Mouse (Mus musculus) limb, embryonic 12.5 days (tissue): Measurements from ENCODE around the gene Tgm2. TPM values are rescaled to one million over a fixed set of nuclear protein-coding genes. Genes with fewer than 3 reads are reported as not detected.

Experiments used
- ATAC-seq: fragments of 200-750 bp; cut with Nextera tagmentation; 2 replicates; pipeline ENCODE4 v1.8.0; 2017; ENCODE audit warnings: low read depth, moderate TSS enrichment; ENCODE audit not compliant: insufficient number of reproducible peaks, insufficient read depth, low FRiP score, low TSS enrichment
- H3K27ac ChIP-seq: fragments of 300-500 bp; sonication (generic); 2 replicates; pipeline ENCODE4 v1.5.1; 2016; ENCODE audit warnings: mild to moderate bottlenecking, moderate library complexity
- H3K27me3 ChIP-seq: fragments of 300-500 bp; sonication (generic); 2 replicates; pipeline ENCODE4 v1.6.1; 2016; ENCODE audit warnings: mild to moderate bottlenecking, moderate library complexity
- H3K36me3 ChIP-seq: fragments of 300-500 bp; sonication (generic); 2 replicates; pipeline ENCODE4 v1.6.1; 2016; ENCODE audit warnings: mild to moderate bottlenecking, moderate library complexity
- H3K4me1 ChIP-seq: fragments of 300-500 bp; sonication (generic); replicated peaks from 2 replicates; pipeline ENCODE4 v1.6.1; 2016
- H3K4me2 ChIP-seq: fragments of 300-500 bp; sonication (generic); 2 replicates; pipeline ENCODE4 v1.6.1; 2016; ENCODE audit warnings: mild to moderate bottlenecking, moderate library complexity
- H3K4me3 ChIP-seq: fragments of 300-500 bp; sonication (generic); replicated peaks from 2 replicates; pipeline ENCODE4 v1.5.1; 2016; ENCODE audit warnings: mild to moderate bottlenecking
- H3K9ac ChIP-seq: fragments of 300-500 bp; sonication (generic); replicated peaks from 2 replicates; pipeline ENCODE4 v1.6.1; 2016; ENCODE audit warnings: mild to moderate bottlenecking, moderate library complexity
- H3K9me3 ChIP-seq: fragments of 300-500 bp; sonication (generic); 2 replicates; pipeline ENCODE4 v1.6.1; 2016; ENCODE audit warnings: mild to moderate bottlenecking, moderate library complexity
- WGBS: fragments of 180-500 bp; shearing (Covaris S2); methylation state at CpG from one replicate; pipeline ENCODE4 v1.1.7; 2016; 5-methylcytosine and 5-hydroxymethylcytosine counted together
- polyA plus RNA-seq: library from polyadenylated mRNA; unstranded; fragments of >200 nt; fragmentation: Nextera tagmentation; extraction: Ambion mirVana; gene quantifications from 2 replicates; pipeline ENCODE4 v1.2.1, GENCODE M21; 2016

Tgm2 gene
- polyA plus RNA-seq, 1 experiment from 2014 or later: 2.6 TPM

- ATAC-seq: no peak
- WGBS: 41% methylated on average over 9 of the region's 9 CpGs
- no peak overlapping the region for H3K4me3 ChIP-seq
- H3K4me1 ChIP-seq: peaks cover 26% of the 10 kb centered on the region
- H3K27me3 ChIP-seq: no peaks in the 10 kb centered on the region
- H3K36me3 ChIP-seq: no peaks in the 10 kb centered on the region
- H3K9ac ChIP-seq: no peak overlapping the region
- H3K4me2 ChIP-seq: no peak overlapping the region
- H3K9me3 ChIP-seq: no peaks in the 10 kb centered on the region
- no peak overlapping the region for H3K27ac ChIP-seq
Observed at GRCm38 (mm10) chr2:158113591-158114257, 32.5 kb downstream of the Tgm2 start.

- ATAC-seq: no peak
- WGBS: 44% methylated on average over 8 of the region's 8 CpGs
Observed at GRCm38 (mm10) chr2:158109516-158109915, 36.7 kb downstream of the Tgm2 start.

DNA sequence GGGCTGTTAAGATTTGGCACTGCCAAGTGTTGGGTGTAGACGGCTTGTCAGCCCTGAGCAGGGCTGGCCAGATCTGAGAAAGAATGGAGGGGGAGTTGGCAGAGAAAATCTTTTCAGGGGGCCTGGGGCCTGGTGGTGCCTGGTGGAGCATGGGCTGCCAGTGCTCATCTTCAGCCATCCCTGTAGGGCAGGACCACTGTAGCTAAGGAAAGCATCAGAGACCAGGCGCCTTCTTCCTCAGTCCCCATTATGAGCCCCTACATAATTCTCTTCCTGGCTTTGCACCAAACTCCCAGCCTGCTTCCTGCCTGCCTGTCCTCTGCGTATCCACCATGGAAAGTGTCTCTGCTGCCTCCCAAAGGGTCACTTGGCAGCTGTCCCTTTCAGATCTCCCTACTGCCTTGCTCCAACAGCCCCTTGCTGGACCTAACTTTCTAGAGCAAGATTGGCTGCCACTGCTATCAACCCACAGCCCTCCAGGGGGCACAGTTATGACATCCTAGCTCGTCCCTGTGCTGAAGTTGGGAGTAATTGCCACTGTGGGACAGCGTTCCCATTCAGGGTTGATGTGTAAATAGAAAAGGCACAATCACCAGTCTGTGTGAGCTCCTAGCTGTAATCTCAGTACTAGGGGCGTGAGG is 39.2 kb downstream of the Tgm2 start:
- H3K9ac ChIP-seq: no peak overlapping the region
- 35% methylated on average over 6 of the region's 6 CpGs for whole genome bisulfite sequencing
- H3K4me2 ChIP-seq: no peak overlapping the region
- H3K36me3 ChIP-seq: no peaks in the 10 kb centered on the region
- H3K27ac ChIP-seq: no peak overlapping the region
- no peak overlapping the region for H3K4me3 ChIP-seq
- peaks cover 18% of the 10 kb centered on the region for H3K4me1 ChIP-seq
- H3K27me3 ChIP-seq: no peaks in the 10 kb centered on the region
- H3K9me3 ChIP-seq: no peaks in the 10 kb centered on the region
- ATAC-seq: no peak

More at GRCm38 (mm10) chr2:158109516-158109915, 36.7 kb downstream of the Tgm2 start:
- no peak overlapping the region for H3K4me3 ChIP-seq
- H3K9me3 ChIP-seq: no peaks in the 10 kb centered on the region
- H3K4me2 ChIP-seq: no peak overlapping the region
- H3K27ac ChIP-seq: peak overlapping the region; percentile 57
- peaks cover 26% of the 10 kb centered on the region for H3K4me1 ChIP-seq
- no peaks in the 10 kb centered on the region for H3K27me3 ChIP-seq
- H3K9ac ChIP-seq: no peak overlapping the region
- H3K36me3 ChIP-seq: no peaks in the 10 kb centered on the region

DNA sequence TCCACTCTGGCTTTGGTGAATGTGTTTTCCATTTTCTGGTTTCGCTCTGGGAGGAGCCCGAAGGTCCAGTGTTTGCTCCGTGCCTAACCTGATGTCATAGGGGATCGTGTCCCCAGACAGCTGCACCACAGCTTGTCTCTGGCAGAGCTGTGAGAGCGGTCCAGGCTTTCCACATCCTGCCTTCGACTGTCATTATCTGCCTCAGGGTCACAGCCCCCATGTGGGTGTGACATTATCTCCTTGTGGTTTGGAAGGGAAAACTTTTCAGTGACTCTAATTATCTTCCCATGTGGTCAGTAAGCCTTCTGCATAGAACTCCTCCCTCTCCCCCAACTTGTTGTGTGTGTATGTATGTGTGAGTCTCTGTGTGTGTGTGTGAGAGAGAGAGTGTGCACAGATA is 40.6 kb downstream of the Tgm2 start:
- Histone ChIP-seq H3K36me3 (no peaks in the 10 kb centered on the region), H3K4me2 (no peak overlapping the region), H3K4me3 (no peak overlapping the region), H3K27ac (no peak overlapping the region), H3K4me1 (peaks cover 18% of the 10 kb centered on the region), H3K9me3 (no peaks in the 10 kb centered on the region), H3K9ac (no peak overlapping the region), H3K27me3 (no peaks in the 10 kb centered on the region)
- 82% methylated on average over 6 of the region's 6 CpGs for WGBS
- ATAC-seq: no peak

DNA sequence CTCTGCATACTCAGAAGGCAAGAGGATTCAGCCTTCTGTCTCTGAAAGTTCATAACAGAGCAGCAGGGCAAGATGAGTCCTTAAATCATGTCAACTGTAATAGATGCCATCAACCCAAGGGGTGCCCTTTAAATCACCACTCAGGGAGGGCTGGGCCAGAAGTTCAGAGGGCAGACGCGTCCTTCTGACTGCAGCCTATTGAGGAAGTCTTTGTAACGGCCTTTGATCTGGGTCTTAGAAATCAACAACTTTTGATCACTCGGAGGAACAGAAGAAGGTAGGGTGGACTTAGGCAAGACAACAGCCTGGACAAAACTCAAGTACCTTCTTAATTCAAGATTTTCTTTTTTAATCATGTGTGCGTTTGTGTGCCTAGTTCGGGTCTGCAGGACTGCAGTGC is 41.3 kb downstream of the Tgm2 start:
- Histone ChIP-seq H3K4me3 (no peak overlapping the region), H3K4me2 (no peak overlapping the region), H3K9ac (no peak overlapping the region), H3K27ac (no peak overlapping the region), H3K4me1 (peaks cover 18% of the 10 kb centered on the region), H3K36me3 (no peaks in the 10 kb centered on the region), H3K9me3 (no peaks in the 10 kb centered on the region), H3K27me3 (no peaks in the 10 kb centered on the region)
- WGBS: 58% methylated on average over 6 of the region's 6 CpGs
- ATAC-seq: no peak

DNA sequence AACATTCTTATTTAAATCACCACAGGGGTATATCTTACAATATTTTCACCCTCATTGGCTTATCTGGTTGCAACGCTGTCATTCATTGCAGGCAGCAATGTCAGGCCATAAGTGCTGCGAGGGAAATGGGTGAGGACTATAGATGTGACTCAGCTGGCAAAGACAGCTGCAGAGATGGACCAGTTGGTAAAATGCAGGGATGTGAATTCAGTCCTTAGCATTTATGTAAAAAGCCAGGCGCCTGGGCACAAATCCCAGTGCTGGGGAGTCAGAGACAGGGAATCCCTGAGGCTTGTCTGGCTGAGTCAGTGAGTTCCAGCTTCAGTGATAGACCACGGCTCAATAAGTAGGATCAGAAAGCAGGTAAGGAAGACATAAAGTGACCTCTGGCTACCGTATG is 44.5 kb downstream of the Tgm2 start:
- no peak overlapping the region for H3K9ac ChIP-seq
- H3K36me3 ChIP-seq: no peaks in the 10 kb centered on the region
- no peaks in the 10 kb centered on the region for H3K9me3 ChIP-seq
- H3K4me1 ChIP-seq: peaks cover 2% of the 10 kb centered on the region; the same call in 1 of the 2 replicates
- H3K27ac ChIP-seq: no peak overlapping the region
- H3K4me2 ChIP-seq: no peak overlapping the region
- ATAC-seq: no peak
- H3K4me3 ChIP-seq: no peak overlapping the region
- no peaks in the 10 kb centered on the region for H3K27me3 ChIP-seq
- 89% methylated on average over 5 of the region's 5 CpGs for WGBS

GRCm38 (mm10) chr2:158099537-158099936 is 46.7 kb downstream of the Tgm2 start:
- H3K27ac ChIP-seq: no peak overlapping the region
- H3K36me3 ChIP-seq: no peaks in the 10 kb centered on the region
- no peaks in the 10 kb centered on the region for H3K27me3 ChIP-seq
- H3K9me3 ChIP-seq: no peaks in the 10 kb centered on the region
- H3K4me1 ChIP-seq: no peaks in the 10 kb centered on the region; the same call in 1 of the 2 replicates
- no peak for ATAC-seq
- H3K4me2 ChIP-seq: no peak overlapping the region
- H3K9ac ChIP-seq: no peak overlapping the region
- no peak overlapping the region for H3K4me3 ChIP-seq
- WGBS: 69% methylated on average over 3 of the region's 3 CpGs

DNA sequence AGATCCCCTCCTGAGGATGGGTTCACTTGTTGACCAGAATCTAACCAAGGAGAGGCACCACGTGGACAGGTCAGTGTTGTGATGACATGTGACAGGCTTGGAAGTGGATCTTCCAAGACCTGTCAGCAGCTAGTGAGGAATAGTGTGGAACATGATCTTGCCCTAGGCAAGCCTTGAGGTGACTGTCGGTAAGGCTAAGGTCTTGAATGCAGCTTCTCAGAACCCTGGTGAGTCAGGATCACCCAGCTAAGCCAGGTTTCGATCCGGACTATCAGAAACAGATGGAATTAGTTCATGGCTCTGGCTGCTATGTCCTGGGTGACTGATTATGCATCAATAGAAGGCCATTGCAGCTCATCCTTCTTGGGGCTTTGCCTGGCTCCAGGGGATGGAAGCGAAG is 47.5 kb downstream of the Tgm2 start:
- Histone ChIP-seq H3K4me1 (no peaks in the 10 kb centered on the region; the same call in none of the 2 replicates), H3K27me3 (no peaks in the 10 kb centered on the region), H3K36me3 (no peaks in the 10 kb centered on the region), H3K9me3 (no peaks in the 10 kb centered on the region), H3K4me2 (no peak overlapping the region), H3K27ac (no peak overlapping the region), H3K9ac (no peak overlapping the region), H3K4me3 (no peak overlapping the region)
- WGBS: 84% methylated on average over 5 of the region's 5 CpGs
- no peak for ATAC-seq

- no peak overlapping the region for H3K27ac ChIP-seq
- H3K36me3 ChIP-seq: no peaks in the 10 kb centered on the region
- H3K4me3 ChIP-seq: no peak overlapping the region
- H3K4me1 ChIP-seq: no peaks in the 10 kb centered on the region; the same call in 1 of the 2 replicates
- whole genome bisulfite sequencing: 79% methylated on average over 5 of the region's 5 CpGs
- no peaks in the 10 kb centered on the region for H3K9me3 ChIP-seq
- no peaks in the 10 kb centered on the region for H3K27me3 ChIP-seq
- no peak overlapping the region for H3K4me2 ChIP-seq
- no peak overlapping the region for H3K9ac ChIP-seq
- no peak for ATAC-seq
Observed at GRCm38 (mm10) chr2:158097071-158097470, 49.2 kb downstream of the Tgm2 start.

DNA sequence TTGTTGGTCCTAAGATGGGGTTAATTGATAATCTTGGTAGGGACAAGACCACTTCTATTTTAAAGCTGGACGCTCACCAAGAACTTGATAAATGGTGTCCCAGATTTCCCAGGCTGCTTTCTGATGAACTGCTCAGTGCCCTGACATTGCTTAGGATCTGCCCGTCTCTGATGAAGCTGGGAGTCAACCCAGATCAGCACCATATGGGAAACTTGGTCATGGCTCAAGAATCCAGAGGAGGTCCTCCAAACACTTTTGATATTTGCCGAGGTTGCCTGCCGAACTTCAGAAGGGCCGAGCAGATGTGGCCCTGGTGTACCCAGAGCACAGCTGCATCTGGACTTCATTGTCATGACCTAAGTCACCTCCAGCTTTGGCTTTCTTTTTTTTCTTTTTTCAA is 51.4 kb downstream of the Tgm2 start:
- Histone ChIP-seq H3K36me3 (no peaks in the 10 kb centered on the region), H3K9ac (no peak overlapping the region), H3K9me3 (no peaks in the 10 kb centered on the region), H3K27ac (no peak overlapping the region), H3K4me3 (no peak overlapping the region), H3K27me3 (no peaks in the 10 kb centered on the region), H3K4me1 (no peaks in the 10 kb centered on the region; the same call in 1 of the 2 replicates), H3K4me2 (no peak overlapping the region)
- WGBS: 63% methylated on average over 5 of the region's 5 CpGs
- ATAC-seq: no peak

- H3K4me2 ChIP-seq: no peak overlapping the region
- no peak overlapping the region for H3K9ac ChIP-seq
- ATAC-seq: no peak
- H3K4me3 ChIP-seq: no peak overlapping the region
- H3K9me3 ChIP-seq: no peaks in the 10 kb centered on the region
- H3K4me1 ChIP-seq: no peaks in the 10 kb centered on the region; the same call in 1 of the 2 replicates
- WGBS: 83% methylated on average over 7 of the region's 7 CpGs
- no peak overlapping the region for H3K27ac ChIP-seq
- no peaks in the 10 kb centered on the region for H3K27me3 ChIP-seq
- H3K36me3 ChIP-seq: no peaks in the 10 kb centered on the region
Observed at GRCm38 (mm10) chr2:158094300-158094699, 51.9 kb downstream of the Tgm2 start.

DNA sequence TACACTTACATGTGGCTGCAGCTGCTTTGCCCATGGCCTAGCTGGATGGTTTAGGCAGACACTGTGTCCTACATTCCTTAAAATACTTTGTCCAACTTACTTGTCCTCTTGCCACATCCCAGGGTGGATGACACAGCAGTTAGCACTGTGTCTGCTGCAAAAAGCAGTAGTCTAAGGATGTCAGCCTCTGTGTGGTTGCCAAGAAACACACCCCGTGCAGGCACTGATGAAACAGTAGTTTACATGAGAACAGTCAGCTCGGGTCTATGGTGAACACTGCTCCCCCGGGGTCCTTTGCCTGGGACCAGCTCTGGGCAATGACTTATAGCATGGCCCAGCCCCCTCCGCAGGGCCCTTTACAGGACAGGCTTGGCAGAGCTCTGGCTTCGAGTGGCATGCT is 52.9 kb downstream of the Tgm2 start:
- WGBS: 60% methylated on average over 5 of the region's 5 CpGs
- Histone ChIP-seq H3K4me1 (no peaks in the 10 kb centered on the region; the same call in 1 of the 2 replicates), H3K27me3 (no peaks in the 10 kb centered on the region), H3K36me3 (no peaks in the 10 kb centered on the region), H3K4me3 (no peak overlapping the region), H3K9me3 (no peaks in the 10 kb centered on the region), H3K27ac (no peak overlapping the region), H3K9ac (no peak overlapping the region), H3K4me2 (no peak overlapping the region)
- ATAC-seq: no peak
